Mouse (Mus musculus) embryonic facial prominence, embryonic 13.5 days (tissue): ENCODE measurements at regions not wholly inside any gene's neighbourhood (a gene's known extent, or its start where the extent isn't known, plus 50 kb on each side); places are given as distances from the start of the nearest gene placed in this dataset.

Source experiments
- ATAC-seq: fragments of 200-750 bp; cut with Nextera tagmentation; 2 replicates; pipeline ENCODE4 v1.8.0; 2017; ENCODE audit warnings: low read depth; ENCODE audit not compliant: insufficient number of reproducible peaks, insufficient read depth, low FRiP score, low TSS enrichment
- H3K27ac ChIP-seq: fragments of 300-500 bp; sonication (generic); 2 replicates; pipeline ENCODE4 v1.5.1; 2015; ENCODE audit warnings: moderate library complexity, mild to moderate bottlenecking, inconsistent platforms
- H3K27me3 ChIP-seq: fragments of 300-500 bp; sonication (generic); 2 replicates; pipeline ENCODE4 v1.6.1; 2015; ENCODE audit warnings: mild to moderate bottlenecking, inconsistent platforms
- H3K36me3 ChIP-seq: fragments of 300-500 bp; sonication (generic); 2 replicates; pipeline ENCODE4 v1.6.1; 2015; ENCODE audit warnings: mild to moderate bottlenecking, inconsistent platforms
- H3K4me1 ChIP-seq: fragments of 300-500 bp; sonication (generic); 2 replicates; pipeline ENCODE4 v1.6.1; 2015; ENCODE audit warnings: inconsistent platforms
- H3K4me2 ChIP-seq: fragments of 300-500 bp; sonication (generic); 2 replicates; pipeline ENCODE4 v1.6.1; 2015; ENCODE audit warnings: moderate library complexity, mild to moderate bottlenecking, inconsistent platforms
- H3K4me3 ChIP-seq: fragments of 300-500 bp; sonication (generic); 2 replicates; pipeline ENCODE4 v1.5.1; 2015; ENCODE audit warnings: mild to moderate bottlenecking, inconsistent platforms
- H3K9ac ChIP-seq: fragments of 300-500 bp; sonication (generic); 2 replicates; pipeline ENCODE4 v1.6.1; 2015; ENCODE audit warnings: mild to moderate bottlenecking, inconsistent platforms
- H3K9me3 ChIP-seq: fragments of 300-500 bp; sonication (generic); 2 replicates; pipeline ENCODE4 v1.6.1; 2016; ENCODE audit warnings: inconsistent platforms
- WGBS: fragments of 180-500 bp; shearing (Covaris S2); methylation state at CpG from one replicate; pipeline ENCODE4 v1.1.7; 2015; ENCODE audit warnings: mixed read lengths; 5-methylcytosine and 5-hydroxymethylcytosine counted together

DNA sequence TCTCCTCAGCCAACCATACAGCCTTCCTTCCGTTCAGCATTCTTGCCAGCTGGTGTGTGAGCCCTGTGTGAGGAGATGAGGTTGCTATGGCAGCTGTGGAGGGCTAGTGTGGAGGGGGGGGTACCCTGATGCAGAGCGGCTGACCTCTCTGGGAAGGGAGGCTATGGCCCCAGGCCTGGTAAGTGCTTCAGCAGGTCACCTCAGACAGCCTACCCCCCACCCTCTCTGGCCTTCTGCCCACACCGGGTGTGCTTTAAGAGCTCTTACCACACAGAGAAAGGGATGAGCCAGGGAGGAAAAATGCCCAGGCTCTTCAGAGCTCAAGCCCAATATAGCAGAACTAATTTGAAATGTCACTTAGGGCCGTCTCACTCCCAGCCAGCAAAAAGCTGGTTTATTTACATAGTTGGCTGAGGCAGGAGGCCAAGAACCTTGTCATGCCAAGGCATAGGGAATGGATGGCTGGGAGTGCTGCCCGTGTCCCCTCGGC is 69.1 kb upstream of the Pja1 start:
- H3K9me3 ChIP-seq = no peaks in the 10 kb centered on the region
- H3K36me3 ChIP-seq = no peaks in the 10 kb centered on the region
- H3K4me3 ChIP-seq = no peak overlapping the region
- peak; percentile 32; the same call in 1 of the 2 replicates for ATAC-seq
- no peak overlapping the region for H3K9ac ChIP-seq
- no peak overlapping the region for H3K4me2 ChIP-seq
- 55% methylated on average over 6 of the region's 6 CpGs for WGBS
- no peak overlapping the region for H3K27ac ChIP-seq
- H3K4me1 ChIP-seq = peaks cover 4% of the 10 kb centered on the region; the same call in 1 of the 2 replicates
- peaks cover 61% of the 10 kb centered on the region for H3K27me3 ChIP-seq

DNA sequence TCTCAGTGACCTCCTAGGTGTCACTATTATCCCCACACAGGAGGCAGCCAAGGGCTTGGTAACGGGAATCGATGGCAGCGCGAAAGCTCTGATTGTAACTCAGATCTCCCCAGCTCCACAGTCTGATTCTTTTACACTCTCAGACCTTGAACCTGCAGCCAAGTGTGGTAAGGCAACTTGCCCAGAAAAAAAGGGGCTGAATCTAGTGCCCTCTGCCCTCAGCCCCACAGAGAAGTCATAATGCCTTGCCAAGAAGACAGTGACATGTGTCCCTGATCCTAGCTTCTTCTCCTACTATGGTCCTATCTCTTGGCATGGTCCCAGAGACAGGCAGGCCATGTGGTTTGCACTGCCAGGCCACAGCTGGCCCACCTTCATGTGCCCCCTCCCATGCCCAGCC is 68.6 kb upstream of the Pja1 start:
- Histone ChIP-seq H3K9me3 (no peaks in the 10 kb centered on the region), H3K9ac (no peak overlapping the region), H3K4me3 (no peak overlapping the region), H3K27ac (no peak overlapping the region), H3K36me3 (no peaks in the 10 kb centered on the region), H3K4me1 (peaks cover 4% of the 10 kb centered on the region; the same call in 1 of the 2 replicates), H3K4me2 (no peak overlapping the region), H3K27me3 (peaks cover 64% of the 10 kb centered on the region)
- 86% methylated on average over 4 of the region's 4 CpGs for WGBS
- no peak for ATAC-seq

DNA sequence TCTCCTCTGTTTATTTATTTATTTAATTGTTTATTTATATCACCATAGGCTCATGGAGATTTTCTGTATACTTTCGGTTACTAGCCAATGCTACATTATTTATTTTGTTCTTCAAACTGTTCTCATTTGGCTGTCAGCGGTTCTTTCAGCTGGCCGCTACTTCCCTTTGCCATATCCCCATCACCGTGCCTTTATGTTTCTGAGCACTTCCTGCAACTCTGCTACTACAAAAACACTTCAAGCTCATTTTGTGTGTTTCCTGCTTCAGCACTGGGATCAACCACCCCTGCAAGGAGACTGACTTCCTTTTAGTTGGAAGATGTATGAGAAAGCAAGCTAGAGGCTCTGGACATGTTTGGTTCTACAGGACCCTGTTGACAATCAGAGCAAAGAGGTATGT is 66.7 kb upstream of the Pja1 start:
- H3K36me3 ChIP-seq = no peaks in the 10 kb centered on the region
- ATAC-seq = no peak
- H3K27ac ChIP-seq = no peak overlapping the region
- peaks cover 68% of the 10 kb centered on the region for H3K27me3 ChIP-seq
- no peak overlapping the region for H3K4me3 ChIP-seq
- 83% methylated on average over 4 of the region's 4 CpGs for WGBS
- H3K9me3 ChIP-seq = no peaks in the 10 kb centered on the region
- H3K4me1 ChIP-seq = peaks cover 4% of the 10 kb centered on the region; the same call in 1 of the 2 replicates
- H3K9ac ChIP-seq = no peak overlapping the region
- no peak overlapping the region for H3K4me2 ChIP-seq

DNA sequence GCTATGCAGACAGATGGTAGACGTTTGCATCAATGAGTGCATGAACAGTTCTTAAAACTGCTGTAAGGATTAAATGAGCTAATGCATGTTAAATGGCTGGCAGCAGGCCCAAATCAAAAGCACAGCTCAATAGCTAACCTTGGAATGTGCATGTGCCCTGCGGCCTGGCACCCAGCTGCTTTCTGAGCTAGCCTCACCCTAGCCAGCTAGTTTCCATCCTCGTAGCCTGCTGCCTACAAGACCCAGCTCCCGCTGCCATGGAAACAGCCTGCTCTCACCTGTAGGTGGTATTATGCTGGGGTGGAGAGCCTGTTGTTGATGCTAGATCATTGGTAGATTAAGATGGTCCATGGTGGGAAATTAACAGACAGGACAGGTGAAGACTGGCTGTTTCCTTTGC is 63.8 kb upstream of the Pja1 start:
- peaks cover 63% of the 10 kb centered on the region for H3K27me3 ChIP-seq
- H3K9ac ChIP-seq = no peak overlapping the region
- no peak for ATAC-seq
- H3K4me1 ChIP-seq = peaks cover 1% of the 10 kb centered on the region; the same call in 1 of the 2 replicates
- H3K36me3 ChIP-seq = no peaks in the 10 kb centered on the region
- no peaks in the 10 kb centered on the region for H3K9me3 ChIP-seq
- H3K27ac ChIP-seq = no peak overlapping the region
- H3K4me3 ChIP-seq = no peak overlapping the region
- WGBS = 59% methylated on average over 4 of the region's 4 CpGs
- H3K4me2 ChIP-seq = no peak overlapping the region

DNA sequence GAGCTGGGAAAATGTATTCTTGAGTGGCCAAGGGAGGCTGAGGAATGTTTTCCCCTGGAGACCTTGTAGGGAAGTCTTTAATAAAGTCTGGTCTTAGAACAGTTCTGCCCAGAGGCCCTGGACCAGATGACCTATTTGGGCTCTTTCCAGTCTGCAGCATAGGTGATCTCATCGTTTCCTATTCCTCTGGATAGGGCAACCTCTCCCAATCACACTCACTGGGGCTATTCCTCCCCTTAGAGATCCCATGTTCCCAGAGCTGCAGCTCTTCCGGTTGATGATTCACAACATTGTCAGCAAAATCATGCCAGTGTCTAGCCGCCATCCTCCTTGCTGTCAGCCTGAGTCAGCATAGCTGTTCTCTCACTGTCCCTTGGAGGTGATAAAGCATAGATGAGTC is 60.1 kb upstream of the Pja1 start:
- ATAC-seq = no peak
- Histone ChIP-seq H3K36me3 (no peaks in the 10 kb centered on the region), H3K4me1 (no peaks in the 10 kb centered on the region), H3K27ac (no peak overlapping the region), H3K9ac (no peak overlapping the region), H3K9me3 (no peaks in the 10 kb centered on the region), H3K4me2 (no peak overlapping the region), H3K27me3 (peaks cover 76% of the 10 kb centered on the region), H3K4me3 (no peak overlapping the region)
- WGBS = 78% methylated on average over 3 of the region's 3 CpGs

DNA sequence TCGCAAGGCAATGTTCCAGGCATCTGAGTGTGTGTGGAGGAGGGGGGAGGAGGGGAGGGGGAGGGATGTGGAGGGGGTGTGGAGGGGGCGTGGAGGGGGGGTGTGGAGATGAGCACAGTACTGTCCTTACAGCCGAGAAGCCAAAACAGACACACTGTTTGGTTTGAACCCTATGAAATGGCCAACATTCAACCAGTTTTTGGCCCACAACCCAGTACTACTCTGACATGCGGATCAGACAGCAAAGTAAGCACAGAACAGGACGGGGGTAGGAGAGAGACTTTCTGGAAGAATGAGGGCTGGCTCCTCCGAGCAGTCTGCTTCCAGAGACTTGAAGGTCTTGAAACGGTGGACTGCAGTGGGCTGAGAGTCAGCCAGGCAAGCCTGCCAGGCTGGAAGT is 59.4 kb upstream of the Pja1 start:
- no peaks in the 10 kb centered on the region for H3K9me3 ChIP-seq
- 64% methylated on average over 7 of the region's 7 CpGs for WGBS
- H3K36me3 ChIP-seq = no peaks in the 10 kb centered on the region
- ATAC-seq = no peak
- no peaks in the 10 kb centered on the region for H3K4me1 ChIP-seq
- H3K27ac ChIP-seq = no peak overlapping the region
- H3K4me2 ChIP-seq = no peak overlapping the region
- H3K27me3 ChIP-seq = peaks cover 75% of the 10 kb centered on the region
- H3K4me3 ChIP-seq = no peak overlapping the region
- no peak overlapping the region for H3K9ac ChIP-seq

DNA sequence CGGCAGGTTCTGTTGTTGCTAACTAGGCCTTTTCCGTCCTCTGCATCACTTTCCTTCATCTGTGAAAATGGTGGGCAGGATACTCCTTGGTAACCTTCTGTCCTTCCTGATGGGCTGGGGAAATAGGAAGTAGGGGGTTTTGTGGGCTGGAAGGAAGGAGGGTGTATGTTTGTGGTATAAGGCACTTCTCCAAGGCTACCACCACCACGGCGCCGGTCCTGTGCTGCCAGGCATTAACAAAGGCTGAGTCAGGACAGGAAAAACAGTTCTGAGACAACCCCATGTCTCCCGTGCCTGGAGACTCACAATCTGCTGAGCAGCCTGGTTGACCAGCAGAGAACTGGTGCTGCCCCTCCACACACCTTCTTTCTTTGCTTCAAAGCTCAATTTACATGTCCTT is 52.2 kb upstream of the Pja1 start:
- ATAC-seq = no peak
- peaks cover 75% of the 10 kb centered on the region for H3K27me3 ChIP-seq
- H3K4me2 ChIP-seq = no peak overlapping the region
- H3K4me3 ChIP-seq = no peak overlapping the region
- no peaks in the 10 kb centered on the region for H3K36me3 ChIP-seq
- no peak overlapping the region for H3K27ac ChIP-seq
- H3K9me3 ChIP-seq = no peaks in the 10 kb centered on the region
- 38% methylated on average over 6 of the region's 6 CpGs for WGBS
- H3K9ac ChIP-seq = no peak overlapping the region
- H3K4me1 ChIP-seq = 0 out of 2 replicates have a peak, but pooled peaks cover 3% of the 10 kb centered on the region

DNA sequence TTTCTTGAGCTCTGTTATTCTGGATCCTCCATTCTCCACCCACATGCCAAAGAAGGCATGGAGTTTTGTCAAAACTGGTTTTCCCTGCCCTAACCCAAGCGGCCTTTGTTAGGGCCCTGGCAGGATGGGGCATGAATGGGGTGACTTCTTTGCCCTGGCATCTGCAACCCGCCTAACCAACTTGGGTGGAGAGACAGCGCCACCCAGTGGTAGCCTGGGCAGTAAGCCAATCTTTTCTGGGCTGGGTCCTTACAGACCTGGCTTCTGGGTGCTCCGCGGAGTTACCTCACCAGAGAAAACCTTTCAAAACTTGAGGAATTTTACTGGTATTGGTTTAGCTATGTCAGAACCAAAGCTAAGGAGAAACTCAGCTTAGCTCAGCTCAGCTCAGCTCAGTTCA is 51.8 kb upstream of the Pja1 start:
- H3K9ac ChIP-seq = no peak overlapping the region
- H3K36me3 ChIP-seq = no peaks in the 10 kb centered on the region
- H3K27me3 ChIP-seq = peaks cover 70% of the 10 kb centered on the region
- no peak overlapping the region for H3K27ac ChIP-seq
- no peak overlapping the region for H3K4me3 ChIP-seq
- H3K9me3 ChIP-seq = no peaks in the 10 kb centered on the region
- H3K4me1 ChIP-seq = 0 out of 2 replicates have a peak, but pooled peaks cover 7% of the 10 kb centered on the region
- ATAC-seq = 0 out of 2 replicates have a peak, but pooled peaks have one; percentile 37
- WGBS = 27% methylated on average over 5 of the region's 5 CpGs
- no peak overlapping the region for H3K4me2 ChIP-seq

DNA sequence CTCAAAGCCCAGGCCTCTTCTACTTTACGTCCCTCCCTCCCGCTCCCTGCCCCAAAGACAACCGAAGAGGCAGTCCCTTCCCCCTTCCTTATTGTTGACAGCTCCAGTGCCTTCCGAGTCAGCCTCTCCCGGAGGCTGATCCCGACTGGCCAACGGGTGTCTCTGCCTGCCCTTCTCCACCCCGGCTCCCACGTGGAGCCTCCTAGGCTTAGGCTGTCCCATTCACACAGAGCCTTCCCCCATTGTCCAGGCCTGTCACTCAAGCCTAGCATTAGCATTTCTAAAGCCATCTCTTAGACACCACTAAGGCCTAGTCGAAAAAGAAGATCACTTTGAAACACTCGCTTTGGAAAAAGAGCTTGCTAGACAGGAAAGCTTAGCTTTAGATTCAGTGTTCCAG is 51.2 kb upstream of the Pja1 start:
- Histone ChIP-seq H3K27ac (no peak overlapping the region), H3K27me3 (peaks cover 70% of the 10 kb centered on the region), H3K9ac (no peak overlapping the region), H3K4me1 (0 out of 2 replicates have a peak, but pooled peaks cover 9% of the 10 kb centered on the region), H3K9me3 (no peaks in the 10 kb centered on the region), H3K4me2 (no peak overlapping the region), H3K4me3 (no peak overlapping the region), H3K36me3 (no peaks in the 10 kb centered on the region)
- no peak for ATAC-seq
- 24% methylated on average over 11 of the region's 11 CpGs for WGBS

DNA sequence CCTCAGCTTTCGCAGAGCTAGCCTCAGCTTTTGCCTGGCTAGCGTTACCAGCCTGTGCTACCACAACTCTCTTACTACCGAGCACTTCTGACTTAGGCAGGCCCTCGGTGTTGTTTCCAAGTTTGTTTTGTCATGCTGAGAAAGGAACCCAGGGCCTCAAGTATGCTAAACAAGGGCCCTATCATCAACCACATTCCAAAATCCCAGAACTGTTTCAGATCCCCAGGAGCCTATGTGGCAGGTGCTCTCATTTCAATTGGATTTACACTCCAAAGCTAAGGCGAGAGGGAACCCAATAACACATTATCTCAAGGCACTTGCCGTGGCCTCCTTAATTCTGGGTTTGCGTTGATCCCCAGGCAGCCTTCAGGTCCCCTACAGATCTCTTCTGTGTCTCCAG is 50.8 kb upstream of the Pja1 start:
- Histone ChIP-seq H3K27ac (no peak overlapping the region), H3K4me1 (0 out of 2 replicates have a peak, but pooled peaks cover 12% of the 10 kb centered on the region), H3K9ac (no peak overlapping the region), H3K36me3 (no peaks in the 10 kb centered on the region), H3K9me3 (no peaks in the 10 kb centered on the region), H3K27me3 (peaks cover 71% of the 10 kb centered on the region), H3K4me2 (no peak overlapping the region), H3K4me3 (no peak overlapping the region)
- no peak for ATAC-seq
- 52% methylated on average over 7 of the region's 7 CpGs for WGBS
